Mouse (Mus musculus) hindbrain, embryonic 12.5 days (tissue): ENCODE results near the gene Grk6. TPM values are rescaled to one million over a fixed set of nuclear protein-coding genes. Genes with fewer than 3 reads are reported as not detected.

Experiments used
- ATAC-seq: fragments of 200-750 bp; cut with Nextera tagmentation; 2 replicates; pipeline ENCODE4 v1.8.0; 2017; ENCODE audit warnings: moderate TSS enrichment; ENCODE audit not compliant: low FRiP score
- H3K27ac ChIP-seq: fragments of 300-500 bp; sonication (generic); 2 replicates; pipeline ENCODE4 v1.5.1; 2016; ENCODE audit warnings: mild to moderate bottlenecking
- H3K27me3 ChIP-seq: fragments of 300-500 bp; sonication (generic); 2 replicates; pipeline ENCODE4 v1.6.1; 2016; ENCODE audit warnings: mild to moderate bottlenecking
- H3K36me3 ChIP-seq: fragments of 300-500 bp; sonication (generic); 2 replicates; pipeline ENCODE4 v1.6.1; 2016; ENCODE audit warnings: mild to moderate bottlenecking
- H3K4me1 ChIP-seq: fragments of 300-500 bp; sonication (generic); 2 replicates; pipeline ENCODE4 v1.6.1; 2016
- H3K4me2 ChIP-seq: fragments of 300-500 bp; sonication (generic); replicated peaks from 2 replicates; pipeline ENCODE4 v1.6.1; 2016; ENCODE audit warnings: mild to moderate bottlenecking
- H3K4me3 ChIP-seq: fragments of 300-500 bp; sonication (generic); 2 replicates; pipeline ENCODE4 v1.5.1; 2016; ENCODE audit warnings: mild to moderate bottlenecking
- H3K9ac ChIP-seq: fragments of 300-500 bp; sonication (generic); 2 replicates; pipeline ENCODE4 v1.6.1; 2016; ENCODE audit warnings: mild to moderate bottlenecking, moderate library complexity
- H3K9me3 ChIP-seq: fragments of 300-500 bp; sonication (generic); replicated peaks from 2 replicates; pipeline ENCODE4 v1.6.1; 2016; ENCODE audit warnings: mild to moderate bottlenecking
- WGBS: fragments of 180-500 bp; shearing (Covaris S2); methylation state at CpG from one replicate; pipeline ENCODE4 v1.1.7; 2016; 5-methylcytosine and 5-hydroxymethylcytosine counted together
- polyA plus RNA-seq: library from polyadenylated mRNA; unstranded; fragments of >200 nt; fragmentation: Nextera tagmentation; extraction: Ambion mirVana; gene quantifications from 2 replicates; pipeline ENCODE4 v1.2.1, GENCODE M21; 2016

Grk6 gene
- polyA plus RNA-seq, 1 experiment from 2014 or later, result 54.4 TPM

DNA sequence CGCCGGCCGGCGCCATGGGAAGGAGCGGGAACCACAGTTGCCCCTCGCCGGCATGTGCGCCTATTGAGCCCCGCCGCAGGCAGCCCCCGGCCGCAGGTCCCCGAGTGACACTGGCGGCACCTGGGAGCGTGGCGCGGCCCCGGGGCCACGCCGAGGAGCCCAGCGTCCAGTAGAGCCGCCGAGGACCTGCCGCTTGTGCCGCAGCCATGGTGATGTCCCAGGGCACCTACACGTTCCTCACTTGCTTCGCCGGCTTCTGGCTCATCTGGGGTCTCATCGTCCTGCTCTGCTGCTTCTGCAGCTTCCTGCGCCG is 26.9 kb downstream of the Grk6 start:
- peak overlapping the region; percentile 94 for H3K27ac ChIP-seq
- peak overlapping the region; percentile 83 for H3K9ac ChIP-seq
- peak; percentile 50 for ATAC-seq
- H3K36me3 ChIP-seq, result peaks cover 34% of the 10 kb centered on the region
- peak overlapping the region; percentile 52 for H3K4me3 ChIP-seq
- H3K4me1 ChIP-seq, result peaks cover 82% of the 10 kb centered on the region
- H3K27me3 ChIP-seq, result peaks cover 2% of the 10 kb centered on the region; the same call in 1 of the 2 replicates
- 2% methylated on average over 31 of the region's 31 CpGs for WGBS
- peak overlapping the region; percentile 98 for H3K4me2 ChIP-seq
- H3K9me3 ChIP-seq, result no peaks in the 10 kb centered on the region

- Histone ChIP-seq H3K36me3 (peaks cover 40% of the 10 kb centered on the region), H3K27me3 (no peaks in the 10 kb centered on the region; the same call in 1 of the 2 replicates), H3K9ac (peak overlapping the region; percentile 83), H3K4me2 (peak overlapping the region; percentile 98), H3K4me3 (peak overlapping the region; percentile 52), H3K9me3 (no peaks in the 10 kb centered on the region), H3K27ac (peak overlapping the region; percentile 94), H3K4me1 (peaks cover 88% of the 10 kb centered on the region)
- peak; percentile 36 for ATAC-seq
- WGBS, result under 1% methylated on average over 103 of the region's 103 CpGs
Observed at GRCm38 (mm10) chr13:55472132-55473022, 27.5 kb downstream of the Grk6 start.

DNA sequence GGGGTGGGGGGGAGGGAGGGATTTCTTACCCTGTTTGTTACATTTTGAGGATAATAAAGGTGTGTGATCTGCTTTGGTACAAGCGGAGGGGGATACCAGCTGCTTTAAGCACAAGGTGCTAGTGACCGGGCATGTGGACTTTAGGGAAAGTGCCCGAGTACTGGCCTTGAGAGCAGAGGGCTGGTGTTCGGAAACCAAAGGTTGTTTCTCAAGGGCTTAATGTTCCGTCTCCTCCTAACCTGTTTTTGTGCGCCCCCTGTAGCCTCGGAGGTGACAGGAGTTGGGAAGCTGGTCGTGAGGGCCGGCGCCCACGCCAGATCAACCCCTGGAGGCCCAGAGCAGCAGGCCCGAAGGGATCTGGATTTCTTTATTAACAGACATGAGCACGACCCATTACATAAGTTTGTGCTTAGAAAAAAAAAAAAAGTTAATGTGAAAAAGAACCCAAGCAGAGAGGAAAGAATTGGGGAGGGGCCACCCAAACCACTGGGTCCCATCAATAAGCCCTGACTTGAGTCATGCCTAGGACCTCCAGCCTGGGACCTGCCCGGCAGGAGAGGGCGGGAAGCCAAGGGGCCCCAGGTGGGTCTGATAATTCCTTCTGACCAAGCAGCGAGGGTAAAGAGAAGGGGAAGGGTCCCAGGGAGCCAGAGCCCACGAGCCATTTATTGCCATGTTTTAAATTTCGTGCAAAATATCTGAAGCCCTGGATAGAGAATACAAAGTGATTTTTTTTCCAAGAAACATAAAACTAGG is 28.4 kb downstream of the Grk6 start:
- H3K36me3 ChIP-seq, result peaks cover 49% of the 10 kb centered on the region
- 21% methylated on average over 18 of the region's 18 CpGs for WGBS
- no peaks in the 10 kb centered on the region for H3K9me3 ChIP-seq
- H3K4me1 ChIP-seq, result peaks cover 84% of the 10 kb centered on the region
- peak overlapping the region; percentile 52 for H3K4me3 ChIP-seq
- ATAC-seq, result no peak
- H3K27ac ChIP-seq, result peak overlapping the region; percentile 94
- H3K9ac ChIP-seq, result peak overlapping the region; percentile 83
- no peaks in the 10 kb centered on the region; the same call in 1 of the 2 replicates for H3K27me3 ChIP-seq
- H3K4me2 ChIP-seq, result peak overlapping the region; percentile 98

- Histone ChIP-seq H3K9ac (0 out of 2 replicates have a peak overlapping the region, but pooled peaks have one; percentile 83), H3K27ac (peak overlapping the region; percentile 84), H3K36me3 (peaks cover 54% of the 10 kb centered on the region), H3K4me3 (no peak overlapping the region), H3K4me1 (peaks cover 82% of the 10 kb centered on the region), H3K9me3 (no peaks in the 10 kb centered on the region), H3K27me3 (no peaks in the 10 kb centered on the region; the same call in 1 of the 2 replicates), H3K4me2 (no peak overlapping the region; the same call in 1 of the 2 replicates)
- ATAC-seq, result no peak
- 54% methylated on average over 11 of the region's 11 CpGs for WGBS
Observed at GRCm38 (mm10) chr13:55473961-55474360, 29.1 kb downstream of the Grk6 start.

- Histone ChIP-seq H3K27me3 (no peaks in the 10 kb centered on the region; the same call in 1 of the 2 replicates), H3K4me3 (no peak overlapping the region), H3K27ac (peak overlapping the region; percentile 84), H3K4me1 (peaks cover 75% of the 10 kb centered on the region), H3K4me2 (peak overlapping the region; percentile 17; the same call in 1 of the 2 replicates), H3K9me3 (no peaks in the 10 kb centered on the region), H3K36me3 (peaks cover 61% of the 10 kb centered on the region), H3K9ac (peak overlapping the region; percentile 24; the same call in 1 of the 2 replicates)
- no peak for ATAC-seq
- WGBS, result 24% methylated on average over 5 of the region's 5 CpGs
Observed at GRCm38 (mm10) chr13:55474621-55475069, 29.8 kb downstream of the Grk6 start.

GRCm38 (mm10) chr13:55475750-55476149 is 30.9 kb downstream of the Grk6 start:
- Histone ChIP-seq H3K4me3 (no peak overlapping the region), H3K9me3 (no peaks in the 10 kb centered on the region), H3K4me2 (no peak overlapping the region), H3K36me3 (peaks cover 72% of the 10 kb centered on the region), H3K27ac (0 out of 2 replicates have a peak overlapping the region, but pooled peaks have one; percentile 52), H3K9ac (no peak overlapping the region), H3K27me3 (no peaks in the 10 kb centered on the region), H3K4me1 (peaks cover 64% of the 10 kb centered on the region)
- WGBS, result 83% methylated on average over 5 of the region's 5 CpGs
- no peak for ATAC-seq

GRCm38 (mm10) chr13:55476256-55476655 is 31.4 kb downstream of the Grk6 start:
- Histone ChIP-seq H3K9me3 (no peaks in the 10 kb centered on the region), H3K9ac (peak overlapping the region; percentile 47), H3K27me3 (no peaks in the 10 kb centered on the region), H3K27ac (peak overlapping the region; percentile 52; the same call in 1 of the 2 replicates), H3K36me3 (peaks cover 77% of the 10 kb centered on the region), H3K4me2 (no peak overlapping the region), H3K4me3 (no peak overlapping the region), H3K4me1 (peaks cover 59% of the 10 kb centered on the region)
- 92% methylated on average over 8 of the region's 8 CpGs for WGBS
- ATAC-seq, result no peak

- ATAC-seq, result no peak
Observed at GRCm38 (mm10) chr13:55477492-55477891, 32.6 kb downstream of the Grk6 start.

GRCm38 (mm10) chr13:55478036-55478435 is 33.2 kb downstream of the Grk6 start:
- 51% methylated on average over 5 of the region's 5 CpGs for WGBS
- peaks cover 52% of the 10 kb centered on the region for H3K4me1 ChIP-seq

More at GRCm38 (mm10) chr13:55477492-55477891, 32.6 kb downstream of the Grk6 start:
- H3K4me2 ChIP-seq, result no peak overlapping the region
- no peaks in the 10 kb centered on the region for H3K27me3 ChIP-seq
- peak overlapping the region; percentile 5 for H3K9ac ChIP-seq
- WGBS, result 76% methylated on average over 16 of the region's 16 CpGs
- no peaks in the 10 kb centered on the region for H3K9me3 ChIP-seq
- no peak overlapping the region for H3K4me3 ChIP-seq
- H3K36me3 ChIP-seq, result peaks cover 90% of the 10 kb centered on the region
- no peak overlapping the region for H3K27ac ChIP-seq
- peaks cover 52% of the 10 kb centered on the region for H3K4me1 ChIP-seq

DNA sequence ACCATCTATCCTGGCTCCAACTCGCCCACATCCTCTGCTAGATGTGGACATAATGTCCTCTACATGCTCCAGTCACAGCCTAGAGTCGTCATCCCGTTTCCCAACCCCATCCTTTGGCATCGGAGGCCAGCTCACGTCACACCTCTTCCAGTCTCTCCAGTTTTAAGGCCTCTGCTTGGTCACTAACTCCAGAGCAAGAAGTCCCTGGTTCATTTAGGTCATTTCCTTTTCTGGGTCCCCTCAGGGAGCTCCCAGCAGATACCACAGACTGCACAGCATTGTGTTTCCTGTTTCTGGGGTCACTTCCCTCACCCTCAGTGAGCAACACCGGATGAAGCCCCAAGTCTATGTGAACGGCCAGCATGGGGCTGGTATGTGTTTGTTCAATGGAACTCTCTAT is 34.1 kb downstream of the Grk6 start:
- ATAC-seq, result no peak
- 86% methylated on average over 7 of the region's 7 CpGs for WGBS
- Histone ChIP-seq H3K4me1 (peaks cover 52% of the 10 kb centered on the region), H3K9me3 (no peaks in the 10 kb centered on the region), H3K36me3 (peaks cover 92% of the 10 kb centered on the region), H3K9ac (no peak overlapping the region), H3K27ac (no peak overlapping the region), H3K27me3 (no peaks in the 10 kb centered on the region), H3K4me3 (no peak overlapping the region), H3K4me2 (no peak overlapping the region)

More at GRCm38 (mm10) chr13:55478036-55478435, 33.2 kb downstream of the Grk6 start:
- Histone ChIP-seq H3K9me3 (no peaks in the 10 kb centered on the region), H3K4me3 (no peak overlapping the region), H3K27ac (no peak overlapping the region), H3K9ac (no peak overlapping the region), H3K4me2 (no peak overlapping the region), H3K36me3 (peaks cover 95% of the 10 kb centered on the region), H3K27me3 (no peaks in the 10 kb centered on the region)
- ATAC-seq, result no peak

DNA sequence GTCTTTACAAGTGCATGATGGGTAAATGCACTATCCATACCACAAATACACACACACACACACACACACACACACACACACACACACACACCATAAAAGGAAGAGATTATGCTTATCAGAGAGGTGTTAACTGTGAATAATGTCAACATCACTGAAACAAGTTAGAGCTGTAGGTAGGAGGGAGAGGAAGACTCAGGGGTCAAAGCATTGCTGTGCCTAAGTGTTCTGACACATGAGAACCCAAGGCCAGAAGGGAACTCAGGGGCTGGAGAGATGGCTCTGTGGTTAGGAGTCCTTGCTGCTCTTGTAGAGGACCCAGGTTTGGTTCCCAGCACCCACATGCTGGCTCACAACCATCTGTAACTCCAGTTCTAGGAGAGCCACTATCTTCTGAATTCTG is 35.1 kb downstream of the Grk6 start:
- Histone ChIP-seq H3K27ac (no peak overlapping the region), H3K4me1 (peaks cover 52% of the 10 kb centered on the region), H3K4me3 (no peak overlapping the region), H3K9ac (no peak overlapping the region), H3K4me2 (no peak overlapping the region), H3K36me3 (peaks cover 83% of the 10 kb centered on the region), H3K27me3 (no peaks in the 10 kb centered on the region), H3K9me3 (no peaks in the 10 kb centered on the region)
- ATAC-seq, result no peak

DNA sequence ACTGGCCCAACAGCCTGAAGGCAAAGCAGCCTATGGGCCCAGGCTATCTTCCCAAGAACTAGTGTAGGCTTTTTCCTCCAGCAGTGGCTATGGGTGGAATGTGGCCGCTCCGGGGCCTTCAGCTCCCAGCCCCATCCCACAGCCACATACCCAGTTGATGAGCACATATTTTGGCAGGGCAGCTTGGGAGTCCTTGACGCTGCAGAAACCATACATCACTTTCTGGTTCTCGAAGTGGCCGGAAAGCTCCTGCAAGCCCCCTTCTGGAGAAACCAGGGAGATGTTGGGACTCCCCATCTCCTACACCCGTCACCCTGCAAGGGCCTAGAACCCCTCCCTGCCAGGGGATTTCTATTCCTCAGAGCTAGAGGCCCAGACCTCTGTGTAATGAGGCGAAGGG is 37.7 kb downstream of the Grk6 start:
- ATAC-seq, result no peak
- no peaks in the 10 kb centered on the region for H3K27me3 ChIP-seq
- no peak overlapping the region for H3K9ac ChIP-seq
- H3K4me2 ChIP-seq, result peak overlapping the region; percentile 96
- H3K36me3 ChIP-seq, result peaks cover 57% of the 10 kb centered on the region
- H3K27ac ChIP-seq, result peak overlapping the region; percentile 99
- 81% methylated on average over 7 of the region's 7 CpGs for WGBS
- peaks cover 44% of the 10 kb centered on the region for H3K4me1 ChIP-seq
- no peaks in the 10 kb centered on the region for H3K9me3 ChIP-seq
- no peak overlapping the region for H3K4me3 ChIP-seq
